Mouse (Mus musculus): Measurements from ENCODE around the gene Fxyd1. TPM values are rescaled to one million over a fixed set of nuclear protein-coding genes. Genes with fewer than 3 reads are reported as not detected.
A peak's percentile ranks its signal among the peaks of the same experiment; 100 is the strongest.

Fxyd1 gene
- total RNA-seq (2014; rRNA removed) (7.0 and 7.4 TPM in 2 replicates), polyA plus RNA-seq (2015; fragmentation: Nextera tagmentation; extraction: Ambion mirVana) (20.4 and 22.2 TPM in 2 replicates)

GRCm38 (mm10) chr7:31057071-31057470, at the start of gene Fxyd1:
Gene Fxyd1 (minus strand): TSS chr7:31057199.
- no peak within 1 kb of the TSS for H3K9ac ChIP-seq (replicated peaks; ENCODE audit: low read length, poor library complexity, severe bottlenecking)
- peaks cover 6% of the 10 kb centered on the region; the same call in 1 of the 2 replicates for H3K4me1 ChIP-seq (ENCODE audit: insufficient read depth, low read length)
- WGBS = 72% methylated on average over 2 of the region's 2 CpGs
- no peaks in the 10 kb centered on the region for H3K36me3 ChIP-seq (ENCODE audit: insufficient read depth, low read length)
- ATAC-seq (ENCODE audit: low FRiP score) (no peak), DNase-seq (ENCODE audit: low spot score) (no peak)
- H3K4me2 ChIP-seq (ENCODE audit: low read depth, low read length, poor library complexity, severe bottlenecking) = no peak within 1 kb of the TSS
- H3K4me3 ChIP-seq (ENCODE audit: low read depth, low read length) = no peak within 1 kb of the TSS
- no peak for TF ChIP-seq CTCF (IDR thresholded peaks at IDR 0.05)
- H3K27ac ChIP-seq (ENCODE audit: low read depth, low read length) = no peak within 1 kb of the TSS
- peaks cover 13% of the 10 kb centered on the region for H3K27me3 ChIP-seq (ENCODE audit: insufficient read depth, low read length)
- H3K9me3 ChIP-seq (ENCODE audit: low read length) = no peaks in the 10 kb centered on the region

- Histone ChIP-seq H3K4me1 (ENCODE audit: insufficient read depth, low read length) (no peaks in the 10 kb centered on the region), H3K27me3 (ENCODE audit: insufficient read depth, low read length) (no peaks in the 10 kb centered on the region), H3K4me2 (ENCODE audit: low read depth, low read length, poor library complexity, severe bottlenecking) (no peak overlapping the region), H3K36me3 (ENCODE audit: insufficient read depth, low read length) (no peaks in the 10 kb centered on the region), H3K4me3 (ENCODE audit: low read depth, low read length) (no peak overlapping the region), H3K9me3 (ENCODE audit: low read length) (no peaks in the 10 kb centered on the region), H3K27ac (ENCODE audit: low read depth, low read length) (no peak overlapping the region), H3K9ac (replicated peaks; ENCODE audit: low read length, poor library complexity, severe bottlenecking) (no peak overlapping the region)
- no peak for DNase-seq (ENCODE audit: low spot score)
- no peak for ATAC-seq (ENCODE audit: low FRiP score)
- no peak for TF ChIP-seq CTCF (IDR thresholded peaks at IDR 0.05)
- WGBS = 45% methylated on average over 3 of the region's 3 CpGs
These were observed 49.2 kb upstream of the Fxyd1 start for GRCm38 (mm10) chr7:31106166-31106565.

GRCm38 (mm10) chr7:31105061-31105768, 48.2 kb upstream of the Fxyd1 start:
- Histone ChIP-seq H3K27me3 (ENCODE audit: insufficient read depth, low read length) (no peaks in the 10 kb centered on the region), H3K27ac (ENCODE audit: low read depth, low read length) (no peak overlapping the region), H3K4me1 (ENCODE audit: insufficient read depth, low read length) (no peaks in the 10 kb centered on the region), H3K9ac (replicated peaks; ENCODE audit: low read length, poor library complexity, severe bottlenecking) (no peak overlapping the region), H3K9me3 (ENCODE audit: low read length) (no peaks in the 10 kb centered on the region), H3K36me3 (ENCODE audit: insufficient read depth, low read length) (no peaks in the 10 kb centered on the region), H3K4me3 (ENCODE audit: low read depth, low read length) (no peak overlapping the region), H3K4me2 (ENCODE audit: low read depth, low read length, poor library complexity, severe bottlenecking) (no peak overlapping the region)
- ATAC-seq (ENCODE audit: low FRiP score) (no peak), DNase-seq (ENCODE audit: low spot score) (no peak)
- 67% methylated on average over 15 of the region's 15 CpGs for WGBS
- TF ChIP-seq CTCF (IDR thresholded peaks at IDR 0.05) = peak; percentile 59

- 83% methylated on average over 14 of the region's 14 CpGs for WGBS
- no peak for TF ChIP-seq CTCF (IDR thresholded peaks at IDR 0.05)
- no peak overlapping the region for H3K9ac ChIP-seq (replicated peaks; ENCODE audit: low read length, poor library complexity, severe bottlenecking)
- H3K27ac ChIP-seq (ENCODE audit: low read depth, low read length) = no peak overlapping the region
- H3K27me3 ChIP-seq (ENCODE audit: insufficient read depth, low read length) = no peaks in the 10 kb centered on the region
- H3K4me2 ChIP-seq (ENCODE audit: low read depth, low read length, poor library complexity, severe bottlenecking) = no peak overlapping the region
- no peak overlapping the region for H3K4me3 ChIP-seq (ENCODE audit: low read depth, low read length)
- H3K4me1 ChIP-seq (ENCODE audit: insufficient read depth, low read length) = no peaks in the 10 kb centered on the region
- H3K36me3 ChIP-seq (ENCODE audit: insufficient read depth, low read length) = no peaks in the 10 kb centered on the region
- ATAC-seq (ENCODE audit: low FRiP score) (no peak), DNase-seq (ENCODE audit: low spot score) (no peak)
- H3K9me3 ChIP-seq (ENCODE audit: low read length) = no peaks in the 10 kb centered on the region
These were observed 43.8 kb upstream of the Fxyd1 start for GRCm38 (mm10) chr7:31100786-31101185.

- 89% methylated on average over 6 of the region's 6 CpGs for WGBS
- Histone ChIP-seq H3K4me2 (ENCODE audit: low read depth, low read length, poor library complexity, severe bottlenecking) (no peak overlapping the region), H3K9ac (replicated peaks; ENCODE audit: low read length, poor library complexity, severe bottlenecking) (no peak overlapping the region), H3K36me3 (ENCODE audit: insufficient read depth, low read length) (no peaks in the 10 kb centered on the region), H3K27ac (ENCODE audit: low read depth, low read length) (no peak overlapping the region), H3K4me3 (ENCODE audit: low read depth, low read length) (no peak overlapping the region), H3K4me1 (ENCODE audit: insufficient read depth, low read length) (no peaks in the 10 kb centered on the region), H3K27me3 (ENCODE audit: insufficient read depth, low read length) (no peaks in the 10 kb centered on the region), H3K9me3 (ENCODE audit: low read length) (no peaks in the 10 kb centered on the region)
- TF ChIP-seq CTCF (IDR thresholded peaks at IDR 0.05) = peak; percentile 20; the same call in 1 of the 2 replicates
- ATAC-seq (ENCODE audit: low FRiP score) (no peak), DNase-seq (ENCODE audit: low spot score) (no peak)
These were observed 42.6 kb upstream of the Fxyd1 start for GRCm38 (mm10) chr7:31099612-31099982.

- Histone ChIP-seq H3K4me1 (ENCODE audit: insufficient read depth, low read length) (no peaks in the 10 kb centered on the region), H3K27ac (ENCODE audit: low read depth, low read length) (no peak overlapping the region), H3K4me3 (ENCODE audit: low read depth, low read length) (no peak overlapping the region), H3K36me3 (ENCODE audit: insufficient read depth, low read length) (no peaks in the 10 kb centered on the region), H3K9me3 (ENCODE audit: low read length) (no peaks in the 10 kb centered on the region), H3K4me2 (ENCODE audit: low read depth, low read length, poor library complexity, severe bottlenecking) (no peak overlapping the region), H3K9ac (replicated peaks; ENCODE audit: low read length, poor library complexity, severe bottlenecking) (no peak overlapping the region), H3K27me3 (ENCODE audit: insufficient read depth, low read length) (no peaks in the 10 kb centered on the region)
- TF ChIP-seq CTCF (IDR thresholded peaks at IDR 0.05) = peak; percentile 47
- no peak for ATAC-seq (ENCODE audit: low FRiP score)
- 81% methylated on average over 22 of the region's 22 CpGs for WGBS
- DNase-seq (ENCODE audit: low spot score) = no peak
These were observed 42.0 kb upstream of the Fxyd1 start for GRCm38 (mm10) chr7:31098697-31099611.
